Mouse (Mus musculus) stomach, postnatal 0 days (tissue): ENCODE data around the gene Pxn.

Source experiments
- CTCF ChIP-seq: IDR thresholded peaks from 2 replicates; pipeline ENCODE4 v1.5.1; 2016; ENCODE audit warnings: antibody characterized with exemption, low read depth, mild to moderate bottlenecking, moderate library complexity
- EP300 ChIP-seq: optimal IDR thresholded peaks from 2 replicates; pipeline ENCODE3; 2016; ENCODE audit warnings: antibody characterized with exemption

GRCm38 (mm10) chr5:115507981-115508858, 1.7 kb downstream of the Pxn start:
- TF ChIP-seq CTCF (no peak), EP300 (no peak)
